Mouse (Mus musculus) right cerebral cortex, postnatal 36 days (tissue): ENCODE measurements around the gene Olfr676.
"Not testable (repeated sequence)": the region's sequence is repeated elsewhere in the genome, so short reads cannot be mapped to it uniquely, and the experiment has no call there.

ENCODE experiments used
- DNase-seq, 2 experiments: peaks; one replicate each; pipeline ENCODE4 v3.0.0; 2022; ENCODE audit warnings: low spot score in 2 of 2, mixed read lengths in 1 of 2

The Olfr676 gene

DNA sequence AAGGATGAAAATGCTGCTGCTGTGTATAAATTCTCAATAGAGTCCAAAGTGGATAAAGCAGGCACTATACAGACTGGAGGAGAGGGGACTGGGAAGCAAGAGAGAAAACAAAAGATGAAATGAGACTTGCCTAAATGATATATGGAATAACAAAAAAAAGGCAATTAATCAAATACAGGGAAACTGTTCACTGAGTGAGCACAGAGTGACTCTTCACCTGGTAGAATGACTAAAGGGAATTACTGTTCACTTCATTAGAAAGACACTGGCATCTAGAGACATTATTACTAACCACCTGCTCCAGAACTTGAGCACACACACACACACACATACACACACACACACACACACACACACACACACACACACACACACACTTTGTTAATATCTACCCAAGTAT is at the start of gene Olfr676:
Olfr676 (plus strand) TSS at position 301 of the 400 bp plus-strand sequence.
- DNase-seq, result no peak

DNA sequence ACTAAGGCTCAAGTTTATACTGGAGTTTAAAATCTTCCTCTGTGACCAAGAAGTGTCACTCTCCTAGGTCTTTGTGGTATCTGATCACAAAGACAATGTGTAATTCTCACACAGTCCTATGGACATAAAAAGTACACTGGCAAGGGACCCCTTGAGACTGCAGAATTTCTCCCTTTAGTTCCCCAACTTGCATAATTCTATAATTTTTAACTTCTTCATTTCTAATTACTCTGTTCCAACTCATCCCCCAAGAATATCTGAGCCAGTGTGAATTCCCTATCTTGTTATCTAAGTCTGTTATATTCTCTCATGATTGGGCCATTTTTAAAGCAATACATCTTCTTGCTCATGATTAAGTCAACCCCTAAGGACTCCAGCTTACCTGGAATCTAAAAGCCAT is 30.6 kb upstream of the Olfr676 start, which contains the start of gene Olfr672:
Olfr672 (minus strand) TSS at position 101 of the 400 bp plus-strand sequence.
- no peak for DNase-seq

DNA sequence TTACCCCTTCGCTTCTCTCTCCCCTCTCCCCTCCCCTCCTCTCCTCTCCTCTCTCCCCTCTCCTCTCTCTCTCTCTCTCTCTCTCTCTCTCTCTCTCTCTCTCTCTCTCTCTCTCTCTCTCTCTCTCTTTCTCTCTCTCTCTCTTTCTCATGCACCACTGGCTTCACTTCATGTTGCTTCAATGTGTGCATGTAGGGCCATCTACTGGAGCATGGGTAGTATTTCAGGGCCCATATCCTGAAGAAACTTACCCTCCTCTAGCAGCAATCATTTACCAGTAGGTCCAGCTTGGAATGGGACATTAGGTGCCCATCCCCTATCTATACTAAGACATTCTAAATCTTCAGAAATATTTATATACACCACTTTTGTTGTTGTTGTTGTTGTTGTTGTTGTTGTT is 10.0 kb upstream of the Olfr676 start:
- no peak for DNase-seq

DNA sequence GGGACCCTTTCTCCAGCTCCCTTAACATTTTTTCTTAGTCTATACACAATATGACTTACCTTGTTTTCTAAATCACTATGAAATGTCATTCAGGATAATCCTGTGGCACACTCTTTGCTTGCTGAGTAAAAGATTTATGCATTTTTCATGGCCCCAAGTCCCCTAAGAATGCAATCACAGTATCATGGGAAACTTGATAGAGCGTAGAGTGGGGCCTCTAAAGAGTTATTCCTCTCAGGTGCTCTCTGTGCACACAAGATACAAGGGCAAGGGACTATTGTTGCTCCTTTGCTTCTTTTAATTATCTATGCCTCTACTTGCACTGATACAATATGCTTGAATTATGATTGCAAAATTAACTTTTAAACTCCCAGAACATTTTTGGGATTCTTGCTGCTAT is 4.1 kb upstream of the Olfr676 start, which contains the start of gene Olfr675:
Olfr675 (minus strand) TSS at position 101 of the 400 bp plus-strand sequence.
- DNase-seq, result no peak

DNA sequence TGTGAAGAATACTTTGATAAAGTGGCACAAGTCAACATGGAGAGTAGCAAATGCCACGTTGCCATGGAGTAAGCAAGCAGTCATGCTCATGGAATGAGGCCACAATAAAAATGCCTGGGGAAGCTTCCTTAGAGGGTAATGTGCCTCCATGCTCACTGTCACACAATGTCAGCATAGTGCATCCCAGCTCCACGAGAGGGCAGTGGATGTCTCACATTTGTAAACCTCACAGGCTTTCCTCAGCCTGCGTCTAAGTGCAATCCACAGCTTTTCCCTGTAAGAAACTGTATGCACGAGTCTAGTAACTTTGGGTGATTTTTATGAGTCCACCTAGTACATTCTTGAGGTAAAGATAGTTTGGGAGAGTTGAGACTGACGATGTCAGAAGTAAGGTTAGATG is 1.3 kb downstream of the Olfr676 start:
- DNase-seq, result not testable (repeated sequence)

DNA sequence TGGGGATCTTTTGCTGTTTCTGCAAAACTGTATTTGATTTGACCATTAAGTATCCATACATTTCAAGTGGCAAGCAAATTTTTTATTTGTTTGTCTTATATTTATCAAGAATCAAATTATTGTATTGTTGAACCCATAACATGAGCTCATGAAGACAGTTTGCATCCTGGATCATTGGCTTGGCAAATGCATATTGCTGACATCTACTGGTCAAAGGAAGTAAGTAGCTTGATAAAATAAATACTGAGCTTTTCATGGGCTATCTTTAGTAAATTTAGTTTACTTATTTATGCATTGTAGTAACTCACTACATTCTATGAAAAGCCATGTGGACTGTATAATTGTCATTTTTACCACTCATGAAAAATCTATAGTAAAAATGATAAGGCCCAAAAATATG is 26.5 kb downstream of the Olfr676 start:
- no peak for DNase-seq

DNA sequence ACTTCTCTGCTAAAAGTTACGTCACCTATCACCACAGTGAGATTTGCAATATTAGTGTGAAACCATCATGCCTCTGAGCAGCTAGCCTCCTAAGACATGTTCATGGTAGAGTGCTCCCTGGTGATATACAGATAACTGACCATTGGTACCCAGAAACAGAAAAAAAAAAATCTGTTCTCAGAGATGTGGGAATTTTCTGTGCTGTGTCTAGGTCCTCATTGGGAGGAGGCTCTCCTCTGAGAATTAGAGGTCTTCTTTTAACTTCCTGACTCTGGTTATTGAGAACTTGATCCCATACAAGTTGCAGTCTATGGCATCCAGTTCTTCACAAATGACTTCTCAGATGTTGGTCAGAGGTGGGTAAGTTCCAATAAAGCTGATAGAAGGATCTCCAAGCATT is 31.7 kb downstream of the Olfr676 start, which contains the start of gene Olfr678:
Olfr678 (plus strand) TSS at position 301 of the 400 bp plus-strand sequence.
- no peak for DNase-seq

DNA sequence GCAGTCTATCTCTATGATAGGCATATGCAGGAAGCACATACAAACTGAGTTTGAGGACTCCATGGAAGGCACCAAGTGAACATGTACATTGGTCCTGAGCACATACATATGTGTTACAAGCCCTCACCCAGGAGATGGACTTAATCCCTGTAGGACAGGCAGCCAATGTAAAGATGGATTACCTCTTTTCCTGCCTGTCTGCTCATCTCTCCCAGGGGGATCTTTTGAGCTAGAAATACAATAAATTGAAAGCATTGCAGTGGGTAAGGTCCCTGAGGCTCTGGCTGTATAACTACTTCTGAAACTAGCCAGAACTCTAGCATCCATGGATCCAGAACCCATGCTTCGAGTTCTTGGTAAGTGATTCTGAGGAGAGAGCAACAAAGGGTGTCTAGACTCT is 48.4 kb downstream of the Olfr676 start, which contains the start of gene Olfr679:
Olfr679 (plus strand) TSS at position 301 of the 400 bp plus-strand sequence.
- no peak for DNase-seq
